Mouse (Mus musculus) MEL (cell line): ENCODE measurements around the gene Tmprss2. TPM values are rescaled to one million over a fixed set of nuclear protein-coding genes. Genes with fewer than 3 reads are reported as not detected.

ENCODE experiments used
- DNase-seq: peaks from one replicate; pipeline ENCODE4 v3.0.0; 2011; ENCODE audit warnings: low read depth, low spot score
- H3K27ac ChIP-seq: 2 replicates; pipeline ENCODE4 v1.5.1; 2012; ENCODE audit warnings: low read depth, mild to moderate bottlenecking, control low read depth, low read length, moderate library complexity; ENCODE audit not compliant: control insufficient read depth
- H3K27me3 ChIP-seq, 2 experiments: fragments of 150-350 bp in 1 of 2; sonication (generic) in 1 of 2; 2 replicates each; pipeline ENCODE4 v1.6.1; 2012; ENCODE audit warnings: low read length in 2 of 2, mild to moderate bottlenecking in 2 of 2, improper control_type of control experiment in 1 of 2, moderate library complexity in 1 of 2; ENCODE audit not compliant: insufficient read depth in 2 of 2, control insufficient read depth in 1 of 2
- H3K36me3 ChIP-seq, 2 experiments: 2 replicates each; pipeline ENCODE4 v1.6.1; 2012 to 2014; ENCODE audit warnings: low read length in 2 of 2, improper control_type of control experiment in 1 of 2, inconsistent platforms in 1 of 2, mild to moderate bottlenecking in 1 of 2; ENCODE audit not compliant: insufficient read depth in 2 of 2, control insufficient read depth in 1 of 2
- H3K4me1 ChIP-seq, 2 experiments: fragments of 150-350 bp in 1 of 2; sonication (generic) in 1 of 2; 2 replicates each; pipeline ENCODE4 v1.6.1; 2012; ENCODE audit warnings: low read length in 2 of 2, improper control_type of control experiment in 1 of 2, mild to moderate bottlenecking in 1 of 2; ENCODE audit not compliant: insufficient read depth in 2 of 2, control insufficient read depth in 1 of 2
- H3K4me3 ChIP-seq, 2 experiments: fragments of 150-350 bp in 1 of 2; sonication (generic) in 1 of 2; 2 replicates each; pipeline ENCODE4 v1.5.1; 2012; ENCODE audit warnings: low read depth in 2 of 2, low read length in 2 of 2, mild to moderate bottlenecking in 2 of 2, moderate library complexity in 2 of 2, control low read depth in 1 of 2, improper control_type of control experiment in 1 of 2; ENCODE audit not compliant: control insufficient read depth in 1 of 2, insufficient read depth in 1 of 2
- H3K79me2 ChIP-seq: 2 replicates; pipeline ENCODE4 v1.6.1; 2012; ENCODE audit warnings: mild to moderate bottlenecking, low read length, moderate library complexity; ENCODE audit not compliant: control insufficient read depth, poor library complexity, insufficient read depth
- H3K9ac ChIP-seq: 2 replicates; pipeline ENCODE4 v1.6.1; 2012; ENCODE audit warnings: low read depth, mild to moderate bottlenecking, control low read depth, low read length, moderate library complexity; ENCODE audit not compliant: control insufficient read depth, poor library complexity, severe bottlenecking
- H3K9me3 ChIP-seq: fragments of 150-350 bp; sonication (generic); replicated peaks from 2 replicates; pipeline ENCODE4 v1.6.1; 2012; ENCODE audit warnings: mild to moderate bottlenecking, low read length, improper control_type of control experiment, moderate library complexity; ENCODE audit not compliant: insufficient read depth
- CHD1 ChIP-seq: IDR thresholded peaks from 2 replicates; pipeline ENCODE4 v1.6.1; 2012; ENCODE audit warnings: low read depth, mild to moderate bottlenecking, inconsistent platforms, low read length, improper control_type of control experiment
- CTCF ChIP-seq, 3 experiments: IDR thresholded peaks in 2 of 3; conservative IDR thresholded peaks in 1 of 3; 2 replicates each; pipeline ENCODE4 v1.5.1; 2011 to 2012; ENCODE audit warnings: low read length in 3 of 3, low read depth in 2 of 3, mild to moderate bottlenecking in 2 of 3, improper control_type of control experiment in 1 of 3, inconsistent platforms in 1 of 3, mixed read lengths in 1 of 3, moderate library complexity in 1 of 3; ENCODE audit not compliant: control insufficient read depth in 1 of 3, insufficient read depth in 1 of 3, poor library complexity in 1 of 3, severe bottlenecking in 1 of 3
- ELF1 ChIP-seq: IDR thresholded peaks from 2 replicates; pipeline ENCODE4 v1.6.1; 2014; ENCODE audit warnings: low read depth, mild to moderate bottlenecking, inconsistent platforms, low read length, improper control_type of control experiment, moderate library complexity
- EP300 ChIP-seq, 2 experiments: IDR thresholded peaks; 2 replicates each; pipeline ENCODE4 v1.6.1; 2011; ENCODE audit warnings: improper control_type of control experiment in 2 of 2, low read length in 2 of 2, low read depth in 1 of 2, mild to moderate bottlenecking in 1 of 2
- ETS1 ChIP-seq: IDR thresholded peaks from 2 replicates; pipeline ENCODE4 v1.6.1; 2012; ENCODE audit warnings: low read depth, mild to moderate bottlenecking, inconsistent platforms, low read length, improper control_type of control experiment, moderate library complexity
- GABPA ChIP-seq: IDR thresholded peaks from 2 replicates; pipeline ENCODE4 v1.6.1; 2012; ENCODE audit warnings: low read depth, mild to moderate bottlenecking, inconsistent platforms, low read length, improper control_type of control experiment, moderate library complexity
- GATA1 ChIP-seq: IDR thresholded peaks from 2 replicates; pipeline ENCODE4 v1.6.1; 2011; ENCODE audit warnings: low read depth, low read length, improper control_type of control experiment
- KAT2A ChIP-seq: conservative IDR thresholded peaks from 2 replicates; pipeline ENCODE4 v1.6.1; 2012; ENCODE audit warnings: low read depth, low read length, improper control_type of control experiment, inconsistent platforms
- MAX ChIP-seq: IDR thresholded peaks from 2 replicates; pipeline ENCODE4 v1.6.1; 2011; ENCODE audit warnings: low read length, improper control_type of control experiment
- MAZ ChIP-seq: IDR thresholded peaks from 2 replicates; pipeline ENCODE4 v1.6.1; 2012; ENCODE audit warnings: low read depth, mild to moderate bottlenecking, inconsistent platforms, low read length, improper control_type of control experiment
- MXI1 ChIP-seq: IDR thresholded peaks from 2 replicates; pipeline ENCODE4 v1.6.1; 2011; ENCODE audit warnings: mild to moderate bottlenecking, low read depth, low read length, improper control_type of control experiment
- MYB ChIP-seq: IDR thresholded peaks from 2 replicates; pipeline ENCODE4 v1.6.1; 2011; ENCODE audit warnings: mild to moderate bottlenecking, low read depth, low read length, improper control_type of control experiment
- POLR2AphosphoS2 ChIP-seq: IDR thresholded peaks from 2 replicates; pipeline ENCODE4 v1.6.1; 2011; ENCODE audit warnings: low read length, improper control_type of control experiment
- RAD21 ChIP-seq: IDR thresholded peaks from 2 replicates; pipeline ENCODE4 v1.6.1; 2011; ENCODE audit warnings: mild to moderate bottlenecking, low read depth, low read length, improper control_type of control experiment
- RCOR1 ChIP-seq: IDR thresholded peaks from 2 replicates; pipeline ENCODE4 v1.6.1; 2012; ENCODE audit warnings: low read depth, mild to moderate bottlenecking, inconsistent platforms, low read length, improper control_type of control experiment
- TAL1 ChIP-seq: IDR thresholded peaks from 2 replicates; pipeline ENCODE4 v1.6.1; 2012; ENCODE audit warnings: mild to moderate bottlenecking, inconsistent platforms, low read length, moderate library complexity, mixed read lengths
- TCF12 ChIP-seq: IDR thresholded peaks from 2 replicates; pipeline ENCODE4 v1.6.1; 2014; ENCODE audit warnings: low read depth, mild to moderate bottlenecking, inconsistent platforms, low read length, improper control_type of control experiment, moderate library complexity
- USF1 ChIP-seq: IDR thresholded peaks from 2 replicates; pipeline ENCODE4 v1.6.1; 2014; ENCODE audit warnings: low read depth, mild to moderate bottlenecking, inconsistent platforms, low read length, improper control_type of control experiment, moderate library complexity
- USF2 ChIP-seq, 2 experiments: IDR thresholded peaks; 2 replicates each; pipeline ENCODE4 v1.6.1; 2011 to 2012; ENCODE audit warnings: improper control_type of control experiment in 2 of 2, low read length in 2 of 2, borderline replicate concordance in 1 of 2, inconsistent platforms in 1 of 2, low read depth in 1 of 2, mild to moderate bottlenecking in 1 of 2; ENCODE audit not compliant: insufficient read depth in 1 of 2
- ZC3H11A ChIP-seq: IDR thresholded peaks from 2 replicates; pipeline ENCODE4 v1.6.1; 2012; ENCODE audit warnings: low read depth, mild to moderate bottlenecking, inconsistent platforms, low read length, improper control_type of control experiment
- ZKSCAN1 ChIP-seq: IDR thresholded peaks from 2 replicates; pipeline ENCODE4 v1.6.1; 2012; ENCODE audit warnings: low read depth, mild to moderate bottlenecking, inconsistent platforms, low read length, improper control_type of control experiment, moderate library complexity
- ZMIZ1 ChIP-seq: IDR thresholded peaks from 2 replicates; pipeline ENCODE4 v1.6.1; 2012; ENCODE audit warnings: low read depth, mild to moderate bottlenecking, inconsistent platforms, low read length, improper control_type of control experiment, moderate library complexity
- polyA plus RNA-seq, 2 experiments: library from polyadenylated mRNA; stranded (reverse) in 1 of 2; unstranded in 1 of 2; fragments of >175 nt in 1 of 2; fragments of >200 nt in 1 of 2; gene quantifications; 2 replicates each; pipeline versions ENCODE4 v1.2.1 to v1.2.4; 2012; ENCODE audit warnings: low replicate concordance in 2 of 2, low read depth in 1 of 2; ENCODE audit not compliant: insufficient read length in 2 of 2, insufficient read depth in 1 of 2, missing spikeins in 1 of 2
- total RNA-seq: library from RNA; depleted of rRNA; stranded (reverse); fragments of 300-350 nt; gene quantifications from 2 replicates; pipeline ENCODE4 v1.2.3, GENCODE M21; 2012

Gene Tmprss2
- total and polyA plus RNA-seq, 3 experiments: not detected

DNA sequence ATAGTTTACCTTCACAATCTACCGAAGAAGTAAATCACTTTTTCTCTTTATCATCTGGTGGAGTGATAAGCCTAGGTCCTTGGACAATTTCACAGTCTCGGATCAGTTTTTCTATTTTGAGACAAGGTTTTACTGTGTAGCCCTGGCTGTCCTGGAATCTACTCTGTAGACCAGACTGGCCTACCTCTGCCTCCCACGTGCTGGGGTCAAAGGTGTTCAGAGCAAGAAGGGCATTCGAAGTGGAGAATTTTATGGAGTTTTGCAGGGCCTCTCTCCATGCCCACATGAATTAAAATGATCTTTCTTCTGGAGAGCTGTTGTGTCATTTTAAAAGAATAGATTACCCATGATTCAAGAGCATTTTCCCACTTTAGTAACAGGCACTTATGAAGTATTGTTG lies 1.0 kb upstream of the Tmprss2 start:
- DNase-seq: no peak

DNA sequence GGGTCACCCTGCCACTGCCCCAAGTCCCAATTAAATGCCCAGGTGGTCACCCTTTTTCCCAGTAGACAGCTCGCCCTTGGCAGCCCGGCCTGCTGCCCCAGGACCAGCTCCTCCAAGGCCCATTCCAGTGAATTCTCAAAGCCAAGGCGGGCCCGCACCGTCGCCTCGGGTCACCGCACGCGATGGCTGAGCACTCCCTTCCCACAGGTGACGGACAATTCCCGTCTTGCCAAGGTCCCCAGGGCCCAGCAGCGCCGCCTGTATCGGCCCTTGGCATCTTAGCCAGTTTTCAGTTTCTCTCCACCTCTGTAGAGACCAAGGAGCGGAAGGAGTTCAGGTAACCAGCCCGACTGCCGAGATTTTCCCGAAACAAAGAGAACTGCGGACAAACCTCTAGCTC lies 749 bp downstream of the Tmprss2 start:
- DNase-seq: no peak
- Histone ChIP-seq H3K36me3 (no peaks in the 10 kb centered on the region), H3K27me3 (no peaks in the 10 kb centered on the region)
- TF ChIP-seq TCF12 (no peak), POLR2AphosphoS2 (no peak), RAD21 (no peak), EP300 (IDR thresholded peaks at IDR 0.05; ENCODE audit: low read depth in 1 of 2, low read length in 2 of 2) (no peak), CTCF (IDR thresholded peaks at IDR 0.05 in 2 of 3, conservative IDR thresholded peaks at IDR 0.05 in 1 of 3; ENCODE audit: control insufficient read depth in 1 of 3, insufficient read depth in 1 of 3, low read depth in 2 of 3, low read length in 3 of 3, poor library complexity in 1 of 3, severe bottlenecking in 1 of 3) (no peak), GABPA (no peak), RCOR1 (no peak), MAZ (no peak), ELF1 (no peak), USF2 (IDR thresholded peaks at IDR 0.05; ENCODE audit: borderline replicate concordance in 1 of 2, insufficient read depth in 1 of 2, low read depth in 1 of 2, low read length in 2 of 2) (no peak), ZMIZ1 (no peak), KAT2A (no peak), TAL1 (no peak), CHD1 (no peak), GATA1 (no peak), USF1 (no peak), ZC3H11A (no peak), ZKSCAN1 (no peak)
- TF ChIP-seq, all 39 proteins: peak for 0
- Histone ChIP-seq H3K9ac (no peak overlapping the region), H3K4me1 (no peaks in the 10 kb centered on the region), H3K9me3 (no peaks in the 10 kb centered on the region), H3K27ac (no peak overlapping the region), H3K4me3 (no peak overlapping the region), H3K79me2 (no peaks in the 10 kb centered on the region)

More for the DNA sequence above, 1.0 kb upstream of the Tmprss2 start:
- Histone ChIP-seq H3K27ac (no peak overlapping the region), H3K79me2 (no peaks in the 10 kb centered on the region), H3K27me3 (no peaks in the 10 kb centered on the region), H3K9ac (no peak overlapping the region), H3K4me1 (no peaks in the 10 kb centered on the region), H3K36me3 (no peaks in the 10 kb centered on the region), H3K4me3 (no peak overlapping the region), H3K9me3 (no peaks in the 10 kb centered on the region)
- TF ChIP-seq ZKSCAN1 (no peak), RAD21 (no peak), MYB (no peak), MXI1 (no peak), POLR2AphosphoS2 (no peak), ETS1 (no peak), MAX (no peak), ELF1 (no peak)
